Mouse (Mus musculus): ENCODE measurements around the gene Faap20. TPM values are rescaled to one million over a fixed set of nuclear protein-coding genes. Genes with fewer than 3 reads are reported as not detected.

The Faap20 gene
- total and polyA plus RNA-seq, 3 experiments: 31.0 to 45.0 (median 36.4) TPM

DNA sequence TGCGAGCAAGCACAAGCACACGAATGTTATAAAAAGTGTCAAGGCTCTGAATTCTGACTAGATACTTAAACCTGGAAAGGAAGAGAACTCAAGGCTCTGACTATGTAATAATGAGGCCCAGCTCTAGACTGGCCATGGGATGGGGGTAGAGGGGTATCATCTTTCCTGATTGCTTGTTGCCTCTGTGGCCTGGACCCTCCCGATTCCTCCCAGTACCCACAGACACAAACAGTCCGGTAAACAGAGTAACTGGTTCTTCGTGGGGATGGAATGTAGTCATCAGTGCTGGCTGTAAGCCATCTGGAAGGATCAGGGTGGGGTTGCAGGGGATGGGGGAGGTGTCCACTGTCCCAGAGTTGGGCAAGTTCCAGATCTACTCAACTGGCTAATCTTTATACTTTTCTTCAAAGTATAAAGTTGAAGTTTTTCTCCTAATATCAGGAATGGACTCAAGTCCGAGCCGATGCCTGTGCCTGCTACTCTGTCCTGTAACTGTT lies 17.5 kb downstream of the Faap20 start:
- Histone ChIP-seq H3K9me3 (replicated peaks; ENCODE audit: low read length) (no peaks in the 10 kb centered on the region), H3K27me3 (replicated peaks) (peaks cover 35% of the 10 kb centered on the region), H3K4me3 (replicated peaks in 1 of 3; ENCODE audit: low read depth in 2 of 3, low read length in 2 of 3, poor library complexity in 1 of 3) (no peak overlapping the region), H3K27ac (ENCODE audit: insufficient read depth, low read depth) (no peak overlapping the region), H3K36me3 (replicated peaks in 1 of 2; ENCODE audit: control insufficient read depth in 1 of 2, insufficient read depth in 1 of 2, low read length in 1 of 2) (no peaks in the 10 kb centered on the region), H3K79me2 (replicated peaks; ENCODE audit: control insufficient read depth, extremely low read depth, insufficient read depth, poor library complexity, severe bottlenecking) (no peaks in the 10 kb centered on the region), H3K9ac (ENCODE audit: insufficient read depth, low read depth) (no peak overlapping the region), H3K4me2 (ENCODE audit: insufficient read depth, low read depth, poor library complexity, severe bottlenecking) (no peak overlapping the region), H3K4me1 (ENCODE audit: control insufficient read depth in 1 of 2, insufficient read depth in 2 of 2) (no peaks in the 10 kb centered on the region; a peak in 1 of 4 replicates)
- dilution Hi-C loops (cut with MboI; ENCODE audit: extremely low pct_ligation_motif_present, extremely low pct_unique_long_range_greater_than_20kb, low sequenced_read_pairs): no loop called here
- DNase-seq (ENCODE audit: extremely low read depth): no peak
- in situ Hi-C loops (cut with MboI; ENCODE audit: low pct_ligation_motif_present, low pct_unique_long_range_greater_than_20kb, low sequenced_read_pairs): no loop called here
- TF ChIP-seq ELF1 (IDR thresholded peaks at IDR 0.05; ENCODE audit: low read depth, low read length): no peak

DNA sequence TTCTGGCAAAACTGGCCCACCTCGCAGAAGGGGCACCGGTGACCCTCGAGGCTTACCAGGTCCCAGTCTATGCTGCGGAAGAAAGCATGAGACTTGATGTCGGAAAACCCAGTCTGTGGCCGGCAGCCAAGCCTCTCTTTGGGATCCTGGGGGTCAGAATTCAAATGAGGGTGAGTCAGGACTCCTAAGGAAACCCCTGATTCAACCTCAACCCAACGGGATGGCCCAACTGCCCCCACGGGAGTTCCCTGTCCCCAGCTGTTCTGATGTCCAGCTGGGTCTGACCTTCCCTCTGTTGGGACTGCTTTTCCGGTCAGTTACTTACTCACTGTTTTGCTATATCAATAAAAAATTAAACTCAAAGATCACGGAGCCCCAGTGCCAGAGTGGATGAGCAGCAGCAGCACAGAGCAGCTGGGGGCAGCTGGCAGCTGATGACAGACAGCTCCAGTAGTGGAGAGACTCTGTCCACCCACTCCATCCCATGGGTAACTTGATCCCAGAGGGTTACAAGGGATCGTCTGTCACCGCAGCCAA lies 18.1 kb downstream of the Faap20 start:
- Histone ChIP-seq H3K79me2 (replicated peaks; ENCODE audit: control insufficient read depth, extremely low read depth, insufficient read depth, poor library complexity, severe bottlenecking) (no peaks in the 10 kb centered on the region), H3K27ac (ENCODE audit: insufficient read depth, low read depth) (no peak overlapping the region), H3K4me2 (ENCODE audit: insufficient read depth, low read depth, poor library complexity, severe bottlenecking) (no peak overlapping the region), H3K9ac (ENCODE audit: insufficient read depth, low read depth) (no peak overlapping the region), H3K9me3 (replicated peaks; ENCODE audit: low read length) (no peaks in the 10 kb centered on the region), H3K36me3 (replicated peaks in 1 of 2; ENCODE audit: control insufficient read depth in 1 of 2, insufficient read depth in 1 of 2, low read length in 1 of 2) (no peaks in the 10 kb centered on the region), H3K27me3 (replicated peaks) (peaks cover 40% of the 10 kb centered on the region), H3K4me3 (replicated peaks in 1 of 3; ENCODE audit: low read depth in 2 of 3, low read length in 2 of 3, poor library complexity in 1 of 3) (no peak overlapping the region), H3K4me1 (ENCODE audit: control insufficient read depth in 1 of 2, insufficient read depth in 2 of 2) (no peaks in the 10 kb centered on the region; a peak in 1 of 4 replicates)
- in situ Hi-C loops (cut with MboI; ENCODE audit: low pct_ligation_motif_present, low pct_unique_long_range_greater_than_20kb, low sequenced_read_pairs): no loop called here
- dilution Hi-C loops (cut with MboI; ENCODE audit: extremely low pct_ligation_motif_present, extremely low pct_unique_long_range_greater_than_20kb, low sequenced_read_pairs): no loop called here
- no peak for DNase-seq (ENCODE audit: extremely low read depth)
- TF ChIP-seq JUND (conservative IDR thresholded peaks at IDR 0.05; ENCODE audit: low read depth, low read length): no peak
- TF ChIP-seq NRF1 (IDR thresholded peaks at IDR 0.05; ENCODE audit: low read depth, low read length): no peak
- TF ChIP-seq ZC3H11A (IDR thresholded peaks at IDR 0.05; ENCODE audit: low read depth, low read length): no peak
- TF ChIP-seq IRF4 (IDR thresholded peaks at IDR 0.05; ENCODE audit: low read depth, low read length): no peak
- TF ChIP-seq GABPA (IDR thresholded peaks at IDR 0.05; ENCODE audit: insufficient replicate concordance, low read depth, low read length): no peak
- no peak for TF ChIP-seq SMC3 (IDR thresholded peaks at IDR 0.05; ENCODE audit: low read depth, low read length)
- TF ChIP-seq EP300 (IDR thresholded peaks at IDR 0.05; ENCODE audit: low read length): no peak
- no peak for TF ChIP-seq HCFC1 (IDR thresholded peaks at IDR 0.05; ENCODE audit: low read depth, low read length)
- TF ChIP-seq MYC (IDR thresholded peaks at IDR 0.05; ENCODE audit: low read depth, low read length): no peak
- no peak for TF ChIP-seq ZNF384 (IDR thresholded peaks at IDR 0.05; ENCODE audit: low read depth, low read length)
- TF ChIP-seq JUN (IDR thresholded peaks at IDR 0.05; ENCODE audit: insufficient read depth, low read depth, low read length): no peak
- no peak for TF ChIP-seq MAZ (IDR thresholded peaks at IDR 0.05; ENCODE audit: low read depth, low read length)
- TF ChIP-seq SIN3A (IDR thresholded peaks at IDR 0.05; ENCODE audit: low read length): no peak
- TF ChIP-seq POLR2AphosphoS2 (IDR thresholded peaks at IDR 0.05; ENCODE audit: low read depth, low read length): no peak
